Mouse (Mus musculus) spleen, adult 2 months (tissue): ENCODE data around the gene Pidd1.

ENCODE experiments used
- CTCF ChIP-seq: fragments of 200-500 bp; IDR thresholded peaks from 2 replicates; pipeline ENCODE4 v1.5.1; 2011; ENCODE audit warnings: mild to moderate bottlenecking, inconsistent platforms; ENCODE audit not compliant: insufficient read depth, insufficient read length, insufficient replicate concordance; ENCODE audit errors: extremely low read depth
- POLR2A ChIP-seq: fragments of 200-500 bp; IDR thresholded peaks from 2 replicates; pipeline ENCODE4 v1.6.1; 2011; ENCODE audit warnings: low read depth, low read length, inconsistent platforms

DNA sequence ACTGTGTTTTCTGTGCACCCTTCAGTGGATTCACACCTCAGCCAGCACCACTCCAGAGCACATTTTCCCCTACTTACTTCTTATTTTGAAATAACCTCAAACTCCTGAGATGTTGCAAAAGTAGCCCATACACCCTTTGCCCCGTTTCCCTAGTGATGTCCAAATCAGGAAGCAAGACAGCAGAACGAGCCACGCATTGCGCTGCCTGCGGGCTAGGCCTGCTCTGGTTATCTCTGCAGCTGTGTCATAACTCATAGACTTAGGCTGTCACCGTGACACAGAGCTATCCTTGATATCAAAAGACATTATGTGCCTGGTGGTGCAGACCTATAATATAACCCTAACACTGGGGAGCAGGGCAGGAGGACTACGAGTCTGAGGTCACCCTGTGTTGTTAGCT, 49.7 kb downstream of the Pidd1 start:
- TF ChIP-seq POLR2A: no peak
- TF ChIP-seq CTCF: no peak
